Mouse (Mus musculus) forelimb bud, embryonic 11.5 days (tissue): ENCODE data around the gene Gm37240.

Experiments
- DNase-seq: peaks from one replicate; pipeline ENCODE4 v3.0.0-alpha.2; 2012; ENCODE audit warnings: low read depth, low spot score

Gene Gm37240

DNA sequence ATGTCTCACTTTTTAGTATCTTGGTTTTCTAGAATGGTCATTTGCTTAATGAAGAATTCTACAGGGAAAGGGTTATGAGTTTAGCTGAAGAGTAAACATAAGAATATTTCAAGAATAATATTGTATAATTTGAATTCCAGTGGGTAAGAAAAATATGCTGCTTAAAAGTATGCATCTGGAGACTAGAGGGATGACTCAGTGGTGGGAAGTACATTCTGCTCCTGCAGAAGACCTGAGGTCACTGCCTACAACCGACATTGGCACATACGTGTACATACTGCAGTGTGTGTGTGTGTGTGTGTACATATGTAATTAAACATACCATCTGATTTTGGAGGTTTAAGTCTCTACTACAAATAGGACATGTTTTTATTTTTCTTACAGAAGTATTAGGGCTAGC, 251.7 kb downstream of the Gm37240 start:
- no peak for DNase-seq

DNA sequence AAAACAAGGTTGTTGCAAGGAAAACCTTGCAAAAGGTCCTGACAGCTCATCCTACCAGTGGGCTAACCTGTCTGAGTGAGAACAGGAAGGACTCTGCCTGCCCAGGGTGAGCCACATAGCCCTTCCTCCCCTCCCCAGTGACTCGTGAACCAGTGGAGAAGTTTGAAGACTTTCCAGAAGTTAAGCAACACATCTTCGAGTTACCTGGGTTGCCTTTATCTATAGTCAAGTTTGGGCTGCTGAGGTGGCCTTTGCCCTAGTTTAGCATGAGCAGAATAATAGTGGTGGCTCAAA, 252.2 kb downstream of the Gm37240 start:
- DNase-seq = no peak

DNA sequence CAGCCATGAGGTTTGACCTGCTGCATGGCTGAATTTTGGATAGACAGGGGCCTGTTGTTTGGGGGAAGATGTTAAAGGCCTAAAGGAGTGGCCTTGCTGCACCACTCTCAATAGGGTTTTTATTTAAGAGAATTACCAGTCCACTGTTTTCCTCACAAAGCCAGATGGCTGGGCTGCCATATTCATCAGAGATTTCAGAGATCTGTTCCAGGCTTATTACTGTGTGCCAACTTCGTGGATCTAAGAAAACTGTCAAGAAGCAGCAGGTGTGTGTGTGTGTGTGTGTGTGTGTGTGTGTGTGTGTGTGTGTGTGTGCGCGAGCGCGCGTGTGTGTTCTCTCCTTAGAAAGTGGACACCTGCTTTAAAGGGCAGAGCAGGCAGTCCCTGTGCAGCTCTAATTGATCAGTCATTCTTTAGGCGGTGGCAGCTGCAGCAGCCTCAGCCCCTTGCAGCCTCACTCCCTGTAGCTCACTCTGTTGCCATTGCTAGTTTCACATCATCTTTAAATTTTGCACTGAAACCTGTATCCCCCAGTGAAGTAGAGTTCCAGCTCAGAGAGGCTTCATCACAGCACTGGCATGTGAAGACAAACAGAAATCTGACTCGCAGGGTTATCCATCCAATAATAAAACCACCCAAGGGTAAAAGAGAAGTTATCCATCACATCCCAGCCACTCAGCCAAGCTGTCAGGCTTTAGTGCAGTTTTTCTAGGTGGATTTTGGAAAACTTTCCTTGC, 252.8 kb downstream of the Gm37240 start:
- DNase-seq = no peak

DNA sequence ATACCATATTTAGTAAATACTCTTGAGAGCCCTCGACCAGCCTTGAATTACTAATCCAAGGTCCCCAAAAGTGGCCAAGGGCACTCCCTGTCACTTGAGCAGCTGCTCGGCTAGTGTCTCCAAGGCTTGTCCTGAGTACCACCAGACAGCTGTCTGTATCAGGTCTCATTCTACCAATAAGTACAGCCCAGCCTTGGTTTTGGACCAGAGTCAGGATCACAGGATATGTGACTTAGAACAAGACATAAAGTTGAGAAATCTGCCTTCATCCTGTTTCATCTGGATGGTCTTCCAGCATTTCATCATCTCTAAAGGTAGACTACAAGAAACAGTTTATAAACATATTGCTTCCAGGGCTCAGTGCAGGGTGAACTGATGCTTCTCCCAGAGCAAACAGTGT, 253.6 kb downstream of the Gm37240 start:
- no peak for DNase-seq

DNA sequence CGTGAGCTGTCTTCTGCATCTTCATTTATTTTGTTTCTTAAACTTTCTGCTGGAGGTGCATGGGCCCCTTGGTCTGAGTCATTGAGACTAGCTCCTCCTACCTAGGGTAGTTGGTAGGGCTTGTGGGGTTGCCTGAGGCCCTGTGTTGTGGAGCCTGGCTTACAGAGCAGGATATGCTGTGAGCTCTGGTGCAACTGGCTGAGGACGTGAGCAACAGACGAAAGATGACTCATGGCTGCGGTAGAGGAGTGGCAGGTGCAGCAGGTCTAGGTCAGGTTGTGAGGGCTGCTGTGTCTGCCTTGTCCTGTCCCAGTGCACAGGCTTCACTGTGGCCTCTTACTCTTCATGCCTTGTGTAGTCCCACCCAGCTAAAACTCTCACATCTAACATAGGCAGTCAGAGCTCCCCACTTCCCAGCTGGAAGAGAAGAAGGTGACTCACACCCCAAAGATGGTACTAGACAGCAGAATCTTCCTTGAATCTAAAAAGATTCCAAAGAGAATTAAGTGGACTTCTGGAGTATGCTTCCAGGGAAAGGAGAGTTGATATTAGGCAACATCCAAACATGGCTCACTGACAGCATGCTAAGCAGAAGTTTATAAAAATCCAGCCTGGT, 257.3 kb downstream of the Gm37240 start:
- no peak for DNase-seq

DNA sequence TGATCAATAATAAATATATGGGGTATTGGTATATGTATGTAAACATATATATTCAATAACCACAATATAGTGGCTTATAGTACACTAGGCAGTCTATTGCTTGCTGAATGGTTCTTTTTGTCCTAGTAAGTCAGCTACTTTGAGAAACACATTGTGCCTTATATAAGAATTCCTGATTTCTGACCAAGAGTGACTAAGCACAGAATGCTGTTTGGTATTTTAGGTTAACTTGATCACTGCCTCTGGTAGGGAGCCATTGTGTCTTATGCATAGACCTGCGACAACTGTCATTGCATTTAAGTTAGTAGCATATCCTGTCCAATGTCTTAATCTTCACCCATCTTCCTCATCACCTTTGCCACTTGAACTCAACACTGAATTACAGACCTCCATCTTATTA, 267.6 kb downstream of the Gm37240 start:
- DNase-seq = no peak

DNA sequence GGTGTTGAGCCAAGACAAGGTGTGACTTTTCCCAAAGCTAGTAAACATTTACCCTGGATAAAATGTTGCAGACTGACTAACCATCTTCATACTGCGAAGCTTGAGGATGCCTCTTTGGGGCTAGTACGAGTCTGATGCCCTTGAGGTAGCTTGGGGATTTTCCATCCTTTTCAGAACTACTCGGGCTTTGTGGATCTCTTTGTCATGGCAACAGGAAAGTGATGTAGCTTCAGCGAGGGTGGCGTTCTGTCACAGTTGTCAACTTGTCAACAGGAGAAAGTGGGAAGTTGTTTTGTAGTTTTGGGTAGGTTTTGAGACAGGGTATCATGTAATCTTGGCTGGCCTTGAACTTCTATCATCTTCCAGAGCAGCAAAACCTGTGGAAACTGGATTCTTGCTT, 268.0 kb downstream of the Gm37240 start:
- DNase-seq = no peak

DNA sequence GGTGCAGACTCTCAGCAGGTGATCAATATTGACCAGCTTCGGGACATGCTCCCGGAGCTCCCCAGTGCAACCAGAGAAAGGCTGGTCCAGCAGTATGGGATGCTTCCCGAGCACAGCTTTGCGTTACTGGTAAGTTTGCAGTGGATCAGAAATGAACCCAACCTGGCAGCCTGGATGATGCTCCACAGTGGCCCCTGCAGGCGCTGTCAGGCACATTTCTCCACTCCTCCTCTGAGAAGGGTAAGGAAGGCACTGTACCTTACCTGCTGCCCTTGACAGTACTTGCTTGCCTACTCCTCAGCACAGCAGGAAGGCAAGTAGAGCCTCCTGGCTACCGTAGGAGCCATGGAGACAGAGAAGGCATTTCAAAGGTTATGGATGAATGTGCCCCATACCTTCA, 268.4 kb downstream of the Gm37240 start:
- no peak for DNase-seq

DNA sequence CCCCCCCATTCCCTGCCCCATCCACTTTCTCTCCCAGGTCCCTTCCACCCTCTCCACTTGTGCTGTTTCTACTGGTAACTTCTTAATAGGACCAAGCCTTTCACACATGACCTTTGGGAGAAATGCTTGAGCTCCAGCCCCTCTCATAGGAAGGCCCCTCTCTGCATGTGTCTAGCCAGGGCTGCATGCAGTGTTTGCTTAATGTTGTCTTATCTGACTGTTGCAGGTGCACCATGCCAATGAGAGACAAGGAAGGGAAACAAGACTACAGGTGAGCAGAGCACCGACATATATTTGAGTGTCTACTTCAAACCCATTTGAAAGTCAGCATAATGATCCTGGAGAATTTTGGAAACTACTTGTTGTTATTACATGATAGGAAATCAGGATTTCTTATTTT, 270.9 kb downstream of the Gm37240 start:
- DNase-seq = no peak

DNA sequence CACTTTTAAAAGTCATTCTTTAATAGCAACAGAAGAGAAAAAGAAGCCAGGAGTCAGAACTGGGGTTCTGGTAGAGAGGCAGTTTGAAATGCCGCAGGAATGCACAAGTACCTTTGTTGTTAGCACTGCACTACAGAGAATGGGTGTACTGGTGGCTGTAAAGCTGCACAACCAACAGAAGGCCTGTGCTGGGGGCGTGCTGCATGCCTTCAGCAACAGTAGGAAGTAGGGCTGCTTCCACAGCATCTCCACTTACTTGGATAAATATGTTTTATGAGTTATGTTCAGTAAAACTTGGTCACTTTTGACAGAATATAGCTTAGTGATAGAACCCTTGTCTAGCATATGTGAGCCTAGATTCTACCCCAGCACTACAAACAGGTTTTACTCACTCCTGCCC, 279.6 kb downstream of the Gm37240 start:
- no peak for DNase-seq

DNA sequence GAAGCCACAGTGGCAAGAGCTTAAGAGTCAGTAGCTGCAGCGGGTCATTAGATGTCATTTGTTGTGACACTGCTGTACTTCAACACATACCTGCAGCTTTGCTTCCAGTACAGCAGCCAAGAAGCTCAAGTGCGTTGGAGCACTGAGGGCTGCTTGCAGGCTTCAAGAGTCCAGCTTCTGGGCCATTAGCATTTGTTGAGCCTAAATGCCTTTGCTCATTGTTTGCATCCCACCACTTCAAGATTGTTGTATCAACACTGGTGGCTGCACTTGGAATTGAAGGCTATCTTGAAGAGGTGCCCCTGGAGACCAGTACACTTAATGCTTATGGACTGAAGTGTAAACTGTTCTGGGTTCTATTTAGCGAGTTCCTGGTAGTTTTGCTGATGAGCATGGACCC, 280.4 kb downstream of the Gm37240 start:
- DNase-seq = no peak

DNA sequence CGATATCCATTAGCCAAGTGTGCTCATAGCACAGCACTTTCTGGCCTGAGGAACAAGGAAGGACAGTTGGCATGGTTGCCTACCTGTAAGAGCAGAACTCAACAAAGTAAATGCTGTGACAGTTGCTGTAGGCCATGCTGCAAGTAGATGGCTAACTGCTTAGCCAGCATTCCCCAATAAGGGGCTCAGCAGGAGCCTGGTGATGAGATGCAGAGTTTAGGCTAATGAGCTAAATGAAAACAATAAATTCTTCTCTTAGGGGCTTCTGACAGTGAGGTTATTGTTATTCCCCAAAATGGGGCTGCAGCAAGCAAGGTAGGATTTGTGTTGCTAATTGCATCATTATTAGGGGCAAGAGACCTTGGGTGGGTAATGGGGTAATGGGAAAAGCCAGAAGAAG, 283.5 kb downstream of the Gm37240 start:
- peak; percentile 14 for DNase-seq

DNA sequence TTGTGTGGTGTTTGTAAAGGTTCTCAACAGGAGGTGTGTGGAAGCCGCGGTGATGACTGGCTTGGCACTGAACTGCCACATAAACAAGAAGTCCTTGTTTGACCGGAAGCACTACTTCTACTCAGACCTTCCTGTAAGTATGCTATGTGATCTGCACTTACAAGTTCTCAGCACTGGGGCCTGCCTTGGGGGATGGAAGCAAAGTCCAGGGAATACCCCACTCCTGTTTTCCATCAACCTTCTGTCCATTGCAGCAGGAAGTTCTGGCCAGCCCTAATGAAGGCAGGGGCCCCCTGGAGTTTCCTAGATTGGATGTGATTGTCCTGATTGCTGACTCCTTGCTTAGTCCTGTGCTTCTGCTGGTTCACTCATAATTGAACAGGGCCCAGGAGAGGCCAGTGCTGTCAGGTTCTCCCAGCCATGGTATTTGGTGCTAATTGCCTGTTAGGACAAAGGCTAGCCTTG, 285.4 kb downstream of the Gm37240 start:
- peak; percentile 61 for DNase-seq

DNA sequence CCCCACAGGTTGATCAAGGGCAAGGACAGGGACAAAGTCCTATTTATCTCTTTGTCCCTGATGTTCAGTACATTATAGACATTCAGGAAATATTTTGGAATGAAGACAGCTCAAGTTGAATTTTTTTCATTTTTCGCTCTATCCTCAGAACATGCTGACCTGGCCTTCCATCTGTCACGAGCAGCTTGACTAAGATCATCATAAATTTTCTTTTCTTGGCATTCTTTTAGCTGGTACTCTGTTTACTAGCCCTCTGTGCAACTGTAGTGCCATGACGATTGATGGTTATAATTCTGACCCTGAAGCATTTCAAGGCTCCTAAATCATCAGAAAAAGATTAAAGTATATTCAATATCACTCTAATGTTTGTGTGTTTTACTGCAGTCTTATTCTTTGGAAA, 287.8 kb downstream of the Gm37240 start:
- DNase-seq = no peak

DNA sequence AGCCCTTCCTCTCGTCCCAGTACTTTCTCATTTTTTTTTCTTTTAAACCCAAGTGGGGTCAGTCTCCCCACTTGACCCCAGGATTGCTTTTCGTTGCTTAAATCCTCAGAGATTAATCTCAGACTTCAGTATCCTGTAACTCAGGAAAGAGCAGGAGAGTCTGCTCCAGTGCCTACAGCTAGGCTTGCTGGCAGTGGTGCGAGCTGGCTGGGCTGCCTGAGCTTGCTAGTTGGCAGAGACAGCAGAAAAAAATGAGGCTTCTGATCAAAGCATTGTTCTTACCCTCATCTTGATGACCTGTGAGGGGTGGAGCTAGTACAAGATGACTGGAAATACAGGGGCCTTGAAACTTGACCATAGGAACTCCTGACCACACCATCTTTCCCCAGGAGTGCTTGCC, 292.9 kb downstream of the Gm37240 start:
- no peak for DNase-seq

DNA sequence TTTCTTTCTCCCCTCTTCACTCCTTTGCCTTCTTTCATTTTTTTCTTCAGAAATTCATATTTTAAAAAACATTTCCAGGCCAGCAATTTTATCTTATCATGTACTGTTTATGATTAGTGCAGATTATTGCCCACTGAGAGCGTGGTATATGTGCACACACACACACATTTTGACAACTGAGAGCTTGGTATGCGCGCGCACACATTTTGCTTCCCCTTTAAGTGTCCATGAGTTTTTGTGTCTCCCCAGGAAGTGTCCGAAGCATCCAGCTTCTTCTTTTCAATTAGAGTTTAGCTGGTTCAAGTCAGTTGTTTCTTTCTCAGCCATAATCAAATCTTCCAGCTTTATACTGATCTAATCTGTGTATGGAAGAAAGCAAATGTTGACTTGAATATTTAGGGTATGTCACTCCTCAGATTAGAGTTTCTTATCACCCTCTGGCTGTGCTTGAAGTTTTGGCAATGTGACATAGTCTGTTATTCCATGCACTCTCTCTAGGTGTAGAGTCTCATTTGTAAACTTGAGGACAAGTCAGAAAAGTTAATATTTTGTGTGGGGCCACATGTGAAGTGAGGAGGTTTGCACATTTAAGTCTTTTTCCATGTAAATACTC, 294.6 kb downstream of the Gm37240 start:
- DNase-seq = no peak

DNA sequence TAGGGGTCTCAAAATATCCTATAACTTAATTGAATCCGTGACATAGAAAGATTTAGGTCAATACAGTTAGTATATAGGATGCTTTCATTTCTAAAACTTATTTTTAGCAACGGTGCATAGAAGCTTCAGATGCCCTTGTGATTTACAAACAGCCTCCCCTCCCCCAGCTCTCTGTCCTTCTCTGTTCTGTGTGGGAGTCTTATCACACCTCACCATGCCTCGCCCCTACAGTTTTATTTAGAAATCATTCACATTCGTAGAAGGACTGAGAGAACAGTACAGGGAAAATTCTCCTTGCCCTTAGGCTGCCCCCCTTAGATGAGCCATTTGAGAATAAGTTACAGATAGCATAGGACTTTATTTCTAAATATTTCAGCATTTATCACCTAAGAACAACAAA, 295.3 kb downstream of the Gm37240 start:
- DNase-seq = no peak

DNA sequence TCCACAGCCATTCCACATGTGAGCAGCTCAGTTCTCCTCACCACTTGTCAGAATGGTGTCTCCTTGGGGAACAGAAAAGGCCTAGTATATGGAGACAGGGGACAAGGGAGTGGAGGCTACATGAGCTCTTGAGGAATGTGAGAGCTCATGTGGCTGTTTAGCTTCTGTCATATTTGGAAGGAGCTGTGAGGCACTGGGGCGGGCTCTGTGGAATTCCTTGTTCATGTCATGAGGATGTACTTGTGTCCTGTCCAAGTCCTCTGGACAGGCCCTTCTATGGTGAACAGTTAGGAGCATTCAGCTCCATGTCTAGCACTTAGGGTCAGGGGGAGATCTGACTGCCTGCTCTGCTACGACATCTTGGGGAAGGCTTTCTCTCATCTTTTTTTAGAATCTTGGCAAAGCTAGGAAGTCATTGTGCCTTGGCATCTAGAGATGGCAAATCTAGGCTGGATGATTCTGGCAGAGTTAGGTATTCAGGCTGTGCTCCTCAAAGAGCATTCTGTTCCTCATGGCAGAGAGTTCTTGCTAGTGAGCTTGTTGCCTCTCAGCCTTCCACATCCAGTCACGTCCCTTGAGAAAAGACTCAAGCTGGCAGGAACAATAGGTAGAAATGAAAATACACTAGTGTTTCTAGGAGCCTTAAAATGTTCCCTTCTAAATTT, 297.1 kb downstream of the Gm37240 start:
- no peak for DNase-seq

DNA sequence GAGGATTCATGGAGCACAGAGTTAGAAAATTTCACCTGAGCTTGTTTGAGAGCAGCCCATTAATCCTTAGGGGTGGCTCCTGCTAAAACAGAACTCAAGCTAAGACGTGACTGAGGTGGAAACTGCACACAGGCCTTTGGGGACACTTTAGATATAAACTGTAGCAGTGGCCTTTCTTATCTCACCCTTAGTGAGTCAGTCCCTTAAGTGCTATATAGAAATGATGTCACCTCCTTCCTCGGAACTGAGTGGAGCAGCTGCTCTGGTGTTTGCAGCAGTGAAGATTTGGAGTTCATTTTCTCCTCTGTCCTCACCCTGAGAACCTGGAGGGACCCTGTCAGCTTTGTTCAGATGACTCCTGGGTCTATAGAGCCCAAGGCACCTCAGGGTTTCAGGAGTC, 298.6 kb downstream of the Gm37240 start:
- no peak for DNase-seq

DNA sequence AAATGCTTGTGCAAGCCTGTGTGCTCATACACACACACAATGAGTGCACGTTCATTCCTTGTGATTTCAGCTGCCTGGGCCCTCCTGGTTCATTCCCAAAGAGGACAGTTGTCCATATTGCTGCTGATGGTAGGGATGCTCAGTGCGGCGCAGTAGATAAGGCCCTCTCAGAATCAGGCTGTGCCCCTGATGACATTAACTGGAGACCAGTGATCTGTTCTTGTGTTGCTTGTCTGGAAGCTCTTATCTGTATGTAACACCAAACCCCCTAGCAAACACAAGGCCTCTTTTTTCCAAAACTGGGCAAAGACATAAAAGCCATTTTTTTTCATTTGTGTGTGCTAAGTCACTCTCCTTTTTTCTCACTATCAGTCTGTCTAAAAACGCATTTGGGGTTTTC, 302.4 kb downstream of the Gm37240 start:
- no peak for DNase-seq

DNA sequence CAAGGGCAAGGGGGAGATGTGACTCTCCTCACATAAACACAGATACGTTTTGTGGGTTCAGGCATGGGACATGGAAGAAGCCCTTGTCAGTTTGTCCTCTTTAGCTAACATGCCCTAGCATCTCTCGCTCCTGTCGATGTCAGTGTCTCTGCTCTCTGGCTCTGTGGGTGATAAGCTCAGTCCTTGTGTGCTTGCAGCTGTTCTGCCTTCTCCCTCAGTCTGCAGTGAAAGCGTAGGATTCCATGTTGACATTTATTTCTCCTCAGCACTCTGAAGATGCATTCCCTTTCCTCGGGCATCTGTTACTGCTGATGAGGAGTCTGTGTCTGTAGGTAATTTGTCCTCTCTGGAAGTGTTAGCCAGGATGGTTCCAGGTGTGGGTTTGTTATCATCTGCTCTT, 304.1 kb downstream of the Gm37240 start:
- DNase-seq = no peak

DNA sequence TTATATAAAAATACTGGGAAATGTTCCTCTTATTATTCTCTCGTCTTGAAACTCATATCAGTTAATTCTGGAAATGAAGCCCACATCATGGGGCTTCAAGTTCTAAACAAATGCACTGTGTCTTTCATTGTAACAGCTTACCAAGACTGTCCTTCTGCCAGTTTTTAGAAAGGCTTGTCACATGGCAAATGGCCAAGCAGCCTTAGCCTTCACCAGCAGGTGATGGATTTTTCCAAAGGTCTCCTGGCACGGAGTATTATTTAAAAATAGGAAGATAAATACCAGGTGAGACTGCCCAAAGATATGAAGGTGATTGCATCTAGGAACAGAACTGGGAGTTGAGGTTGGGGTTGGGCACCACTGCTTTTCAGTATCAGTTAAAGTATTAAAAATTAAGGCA, 304.6 kb downstream of the Gm37240 start:
- DNase-seq = no peak
